Mouse (Mus musculus) urinary bladder, postnatal 14 days (tissue): ENCODE measurements around the gene Tmem40.

Experiments
- DNase-seq: peaks from one replicate; pipeline ENCODE4 v3.0.0; 2021; ENCODE audit warnings: low spot score

Gene Tmem40

GRCm38 (mm10) chr6:115770059-115770670 lies 8.0 kb upstream of the Tmem40 start:
- no peak for DNase-seq

- DNase-seq = no peak
Observed at GRCm38 (mm10) chr6:115768207-115768606, 6.0 kb upstream of the Tmem40 start.

GRCm38 (mm10) chr6:115767357-115767756 lies 5.1 kb upstream of the Tmem40 start:
- no peak for DNase-seq

DNA sequence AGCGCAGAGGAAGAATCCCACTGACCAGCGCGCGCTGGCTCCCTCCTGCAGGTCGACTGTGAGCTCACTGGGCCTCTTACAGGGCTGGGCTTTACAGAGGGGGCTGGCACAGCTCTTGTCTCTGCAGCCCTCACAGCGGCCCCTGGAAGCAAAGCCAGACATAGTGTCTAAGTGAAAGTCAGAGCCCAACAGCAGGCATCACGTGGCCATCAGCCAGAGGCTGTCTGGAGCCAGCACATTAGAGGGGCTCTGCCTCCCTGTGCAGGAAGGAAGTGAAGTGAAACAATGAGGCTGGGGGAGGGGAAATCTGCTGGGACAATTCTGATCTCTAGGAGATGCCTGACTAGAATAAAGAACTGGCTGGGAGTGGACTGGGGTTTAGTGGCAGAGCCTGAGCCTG lies 2.0 kb upstream of the Tmem40 start:
- peak; percentile 14 for DNase-seq

- DNase-seq = no peak
Observed at GRCm38 (mm10) chr6:115760982-115761381, 1.2 kb downstream of the Tmem40 start.

DNA sequence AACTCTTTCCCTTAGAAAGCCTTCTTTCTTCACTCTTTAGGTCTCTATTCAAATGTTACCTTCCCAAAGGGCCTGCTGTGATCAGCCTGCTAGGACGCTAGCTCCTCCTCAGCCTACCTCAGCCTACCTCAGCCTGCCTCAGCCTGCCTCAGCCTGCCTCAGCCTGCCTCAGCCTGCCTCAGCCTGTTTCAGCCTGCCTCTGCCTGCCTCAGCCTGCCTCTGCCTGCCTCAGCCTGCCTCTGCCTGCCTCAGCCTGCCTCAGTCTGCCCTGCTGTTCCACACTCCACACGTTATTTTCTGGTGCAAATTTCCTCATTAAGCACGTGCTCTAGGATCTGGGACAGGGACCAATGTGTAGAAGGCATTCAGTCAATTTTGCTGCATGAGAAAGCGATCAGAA lies 2.1 kb downstream of the Tmem40 start:
- DNase-seq = no peak

GRCm38 (mm10) chr6:115759461-115759860 lies 2.7 kb downstream of the Tmem40 start:
- peak; percentile 50 for DNase-seq

DNA sequence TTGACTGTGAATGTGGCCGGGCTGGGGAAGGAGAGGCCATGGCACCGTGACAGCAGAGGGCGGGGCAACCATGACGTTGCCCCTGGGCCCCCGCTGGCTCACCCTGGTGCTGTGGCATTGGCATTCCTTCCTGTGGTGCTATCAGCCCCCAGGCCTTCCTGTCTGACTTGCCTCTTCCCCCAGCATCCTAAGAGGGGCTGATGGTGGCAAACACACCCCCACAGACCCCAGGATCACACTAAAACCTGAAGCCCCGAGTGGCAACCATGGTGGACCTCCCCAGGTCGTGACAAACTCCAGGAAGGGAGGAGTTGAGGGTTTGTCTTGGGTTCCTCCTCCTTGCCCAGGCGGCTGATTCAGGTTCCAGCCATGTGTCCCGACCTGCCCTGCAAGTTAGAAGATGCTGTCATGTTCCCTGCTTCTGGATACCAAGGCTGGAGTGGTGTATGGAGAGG lies 3.2 kb downstream of the Tmem40 start:
- peak; percentile 82 for DNase-seq

DNA sequence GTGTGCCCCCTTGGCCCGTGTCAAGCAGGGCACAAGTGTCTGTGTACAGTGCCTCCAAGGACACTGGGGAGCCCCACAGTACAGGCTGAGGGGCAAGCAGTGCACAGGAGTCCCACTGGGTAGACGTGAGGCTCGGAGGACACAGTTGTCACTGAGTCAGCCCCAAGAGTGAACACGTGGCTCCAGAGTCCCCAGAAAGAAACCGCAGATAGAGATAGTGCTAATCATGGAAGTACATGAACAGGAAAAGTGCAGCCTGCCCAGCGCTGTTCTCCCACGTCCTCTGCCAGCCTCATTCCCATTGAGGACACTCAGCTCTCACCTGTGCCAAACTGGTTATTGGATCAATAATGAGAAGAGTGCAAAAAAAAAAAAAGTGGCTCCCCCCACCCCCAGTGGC lies 6.7 kb downstream of the Tmem40 start:
- no peak for DNase-seq

DNA sequence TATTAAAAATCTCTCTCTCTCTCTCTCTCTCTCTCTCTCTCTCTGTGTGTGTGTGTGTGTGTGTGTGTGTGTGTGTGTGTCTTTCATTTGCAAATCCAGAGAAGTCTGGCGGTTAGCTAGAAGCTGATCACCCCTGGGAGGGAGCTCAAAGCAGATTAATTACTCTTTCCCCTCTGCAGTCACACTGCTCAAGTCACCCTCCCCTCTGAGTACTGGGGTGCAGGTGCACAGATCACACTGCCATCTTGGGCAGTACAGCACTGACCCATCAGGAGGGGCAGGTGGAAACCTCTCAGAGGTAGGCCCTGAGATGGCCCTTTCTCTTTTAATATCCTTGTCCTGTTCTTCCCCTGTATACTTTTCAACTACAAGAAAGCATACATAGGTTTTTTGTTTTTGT lies 15.9 kb downstream of the Tmem40 start:
- DNase-seq = no peak

DNA sequence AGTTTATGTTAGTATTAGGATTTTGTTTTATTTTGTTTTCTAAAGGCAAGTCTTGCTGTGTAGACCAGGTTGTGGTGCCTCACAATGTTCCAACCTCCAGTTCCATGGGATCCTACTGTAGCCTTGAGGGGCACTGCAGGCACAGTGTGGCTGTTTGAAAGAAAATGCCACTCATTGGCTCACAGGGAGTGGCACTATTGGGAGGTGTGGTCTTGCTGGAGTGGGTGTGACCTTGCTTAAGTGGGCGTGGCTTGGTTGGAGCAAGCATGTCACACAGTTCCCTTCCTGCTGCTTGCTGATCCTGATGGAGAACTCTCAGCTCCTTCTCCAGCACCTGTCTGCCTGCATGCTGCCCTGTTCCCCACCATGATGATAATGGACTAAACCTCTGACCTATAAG lies 18.6 kb downstream of the Tmem40 start:
- DNase-seq = peak; percentile 23

GRCm38 (mm10) chr6:115739056-115739455 lies 23.2 kb downstream of the Tmem40 start:
- DNase-seq = no peak

GRCm38 (mm10) chr6:115734909-115735308 lies 27.3 kb downstream of the Tmem40 start:
- DNase-seq = no peak

DNA sequence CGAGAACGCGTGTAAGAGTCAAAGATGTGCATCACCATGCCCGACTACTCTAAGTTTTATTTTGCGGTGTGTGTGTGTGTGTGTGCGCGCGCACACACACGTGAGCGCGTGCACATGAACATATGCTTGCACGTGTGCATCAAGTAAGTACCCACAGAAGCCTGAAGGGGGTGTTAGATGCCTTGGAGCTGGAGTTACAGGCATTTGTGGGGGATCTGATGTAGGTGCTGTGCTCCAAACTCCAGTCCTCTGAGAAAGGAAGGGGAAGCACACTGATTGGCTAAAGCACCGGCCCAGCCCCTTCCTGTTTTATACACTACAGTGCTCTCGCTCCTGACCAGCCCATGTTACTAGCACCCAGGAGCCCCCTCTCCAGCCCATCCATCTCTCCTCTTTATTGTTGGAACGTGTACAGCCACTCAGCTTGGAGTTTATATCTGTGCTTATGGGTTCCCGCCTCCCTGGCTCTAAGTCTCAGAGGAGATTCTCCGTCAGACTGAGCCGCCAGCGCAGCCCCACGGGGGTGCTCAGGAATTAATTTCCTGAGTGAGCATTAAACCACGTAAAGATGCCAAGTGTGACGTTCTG lies 29.8 kb downstream of the Tmem40 start:
- DNase-seq = no peak

DNA sequence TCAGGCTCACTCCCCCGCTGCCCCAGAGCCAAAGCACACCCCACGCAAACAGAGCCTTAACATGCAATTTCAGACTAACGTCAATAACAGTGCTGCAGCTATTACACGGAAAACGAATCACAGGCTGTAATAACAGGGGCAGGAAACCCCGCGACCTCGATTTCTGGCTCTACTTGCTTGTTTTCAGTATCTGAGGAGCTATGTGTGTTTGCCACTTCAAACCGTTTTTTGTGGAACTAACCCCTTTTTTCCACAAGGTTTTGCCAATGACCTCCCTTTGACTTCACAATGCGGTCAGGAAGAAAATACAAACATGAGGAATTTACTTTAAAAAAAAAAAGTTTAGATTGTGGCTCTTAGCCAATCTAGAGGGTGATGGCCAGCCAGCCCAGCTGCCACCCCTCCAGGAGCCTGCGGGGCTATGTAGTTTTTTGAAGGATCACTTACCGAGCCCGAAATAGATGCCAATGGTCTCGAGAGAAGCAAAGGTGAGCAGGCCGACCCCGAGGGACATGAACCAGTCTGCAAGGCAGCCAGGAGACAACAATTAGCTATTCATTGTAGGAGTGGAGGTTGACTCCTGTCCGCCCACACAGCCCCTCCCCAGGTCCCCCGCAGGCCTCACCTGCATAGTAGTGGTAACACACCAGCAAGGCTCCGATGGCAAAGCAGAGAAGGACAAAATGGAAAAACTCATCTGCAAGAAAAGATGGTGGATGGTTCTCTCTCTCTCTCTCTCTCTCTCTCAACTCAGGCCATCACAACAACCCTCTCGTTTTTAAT lies 31.5 kb downstream of the Tmem40 start:
- no peak for DNase-seq

DNA sequence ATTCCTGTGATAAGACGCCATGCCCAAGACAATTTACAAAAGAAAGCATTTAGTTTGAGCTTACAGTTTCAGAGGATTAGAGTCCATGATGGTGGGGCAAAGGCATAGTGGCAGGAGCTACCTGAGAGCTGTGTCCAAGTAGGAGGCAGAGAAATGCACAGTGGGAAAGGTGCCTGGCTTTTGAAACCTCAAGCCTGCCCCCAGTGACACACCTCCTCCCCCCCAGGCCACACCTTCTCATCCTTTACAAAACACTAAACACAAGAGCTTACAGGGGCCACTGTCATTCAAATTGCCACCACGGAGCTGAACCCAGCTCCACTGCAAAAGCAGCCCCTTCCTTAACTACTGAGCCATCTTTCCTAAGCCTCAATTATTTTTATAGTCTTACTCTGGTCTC lies 34.6 kb downstream of the Tmem40 start:
- no peak for DNase-seq

DNA sequence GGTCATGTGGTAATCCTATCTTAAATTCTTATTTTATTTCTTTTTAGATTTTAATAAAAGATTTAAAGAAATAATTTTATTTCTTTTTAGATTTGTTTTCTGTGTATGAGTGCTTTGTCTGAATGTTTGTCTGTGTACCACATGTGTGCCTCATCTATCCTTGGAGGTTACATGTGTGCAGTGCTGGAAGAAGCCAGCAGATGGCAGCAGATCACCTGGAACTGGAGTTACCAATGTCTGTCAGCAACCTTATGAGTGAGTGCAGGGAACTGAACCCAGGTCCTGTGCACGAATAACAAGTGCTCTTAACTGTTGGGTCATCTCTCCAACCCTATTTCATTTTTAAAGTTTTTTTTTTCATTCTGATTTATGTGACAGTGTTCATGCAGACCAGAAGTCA lies 35.1 kb downstream of the Tmem40 start:
- DNase-seq = peak; percentile 53

DNA sequence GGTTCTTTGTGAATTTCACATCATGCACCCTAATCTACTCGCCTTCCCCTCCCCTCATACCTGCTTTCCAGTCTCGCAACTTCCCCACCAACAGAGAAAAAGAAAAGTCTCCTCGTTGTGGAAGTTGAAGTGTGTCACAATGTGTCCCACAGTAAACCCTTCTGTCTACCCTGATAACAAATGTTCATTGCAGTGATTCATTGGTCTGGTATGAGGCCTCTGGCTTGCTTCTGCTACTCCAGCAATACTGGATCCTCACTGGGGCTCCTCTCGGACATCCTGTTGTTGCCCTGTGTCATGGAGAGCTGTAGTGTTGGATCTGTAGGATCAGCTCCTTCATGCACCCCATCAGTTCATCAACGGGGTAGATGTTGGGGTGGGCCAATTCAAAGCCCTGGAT lies 40.0 kb downstream of the Tmem40 start:
- peak; percentile 67 for DNase-seq

- peak; percentile 76 for DNase-seq
Observed at GRCm38 (mm10) chr6:115717715-115718558, 44.3 kb downstream of the Tmem40 start.

GRCm38 (mm10) chr6:115717101-115717652 lies 45.0 kb downstream of the Tmem40 start:
- DNase-seq = peak; percentile 44

DNA sequence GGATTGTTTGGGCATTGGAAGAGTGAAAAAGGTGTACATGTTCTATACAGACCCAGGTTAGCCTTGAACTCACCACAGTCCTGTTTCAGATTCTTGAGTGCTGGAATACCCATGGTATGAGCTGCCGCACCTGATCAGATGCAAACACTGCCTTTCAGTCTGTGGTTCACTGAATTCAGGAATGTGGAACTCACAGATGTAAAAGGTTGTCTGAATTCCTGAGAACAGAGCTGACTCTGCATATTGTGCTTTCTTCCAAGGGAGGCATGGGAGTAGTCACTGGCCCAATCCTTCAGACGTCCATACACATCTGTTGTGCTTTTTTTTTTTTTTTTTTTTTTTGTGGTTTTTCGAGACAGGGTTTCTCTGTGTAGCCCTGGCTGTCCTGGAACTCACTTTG lies 50.9 kb downstream of the Tmem40 start:
- DNase-seq = no peak

DNA sequence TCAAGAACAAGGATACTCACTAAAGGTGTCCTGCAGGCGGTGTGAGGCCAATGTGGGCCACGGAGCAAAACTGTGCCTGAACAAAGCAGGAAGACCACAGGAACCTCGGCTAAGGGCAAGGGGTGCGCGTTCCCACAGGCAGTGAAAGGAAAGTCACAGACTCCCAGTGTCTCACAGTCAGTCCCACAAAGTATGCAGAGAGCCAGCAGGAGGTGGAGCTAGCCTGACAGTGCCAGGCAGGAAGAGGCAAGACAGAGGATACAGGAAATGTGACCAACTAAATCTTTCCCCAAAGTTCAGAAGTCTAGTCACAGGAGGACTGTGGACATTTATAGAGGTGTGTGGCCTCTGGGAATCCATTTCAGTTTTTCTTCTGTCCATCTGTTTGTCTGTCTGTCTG lies 59.3 kb downstream of the Tmem40 start:
- DNase-seq = no peak
